In genomic region chr2:127251880-127252527, GRCm38 (mm10) we compare ENCODE assay signal across 11 mouse cellular contexts. TPM values are rescaled to one million over a fixed set of nuclear protein-coding genes. Genes with fewer than 3 reads are reported as not detected.
DNase-seq lines count a peak whose midpoint lies in the region; TF ChIP-seq lines count a peak whose summit lies in the region.
"Had no signal": no experiment of that assay in that cellular context is flagged by ENCODE, and none has a peak within 500 bp of the region (broad histone marks: within the 10 kb centered on the region; RNA-seq: fewer than 3 reads in every experiment).

No protein-coding gene starts in this region.

- H3K36me3 ChIP-seq in kidney, adult 2 months (ENCODE audit: control insufficient read depth, insufficient read depth, low read length), result no peaks in the 10 kb centered on the region

- peak; percentile 49 for DNase-seq in kidney, adult 2 months
- no peak for DNase-seq in kidney, postnatal 4 days
- peak; percentile 34 for DNase-seq in ZHBTc4 (ENCODE audit: low read depth, low spot score)
- DNase-seq in gastrocnemius, postnatal 14 days, result peak; percentile 18
- peak; percentile 31 to 44 for DNase-seq in kidney, postnatal 25 days
- DNase-seq in T-cell, adult 2 months (ENCODE audit: low spot score), result no peak
- DNase-seq in urinary bladder, adult 18-20 months (ENCODE audit: low spot score in 2 of 2), result no peak
- DNase-seq: cerebellum, adult 9-11 months; lung, adult 18-20 months; right cerebral cortex, postnatal 14 days had no signal

- peaks cover 17% of the 10 kb centered on the region for H3K4me1 ChIP-seq in kidney, adult 2 months (ENCODE audit: control insufficient read depth, insufficient read depth, low read length)

- TF ChIP-seq POLR2A in kidney, adult 2 months (IDR thresholded peaks at IDR 0.05; ENCODE audit: low read depth, low read length), result no peak

- H3K4me3 ChIP-seq in kidney, adult 2 months (ENCODE audit: insufficient read depth, low read depth, low read length), result no peak overlapping the region
- H3K4me3 ChIP-seq: neural tube, embryonic 12.5 days had no signal

- intact Hi-C loops in gastrocnemius, postnatal 14 days (cut with DNase I; ENCODE audit: low total_unique reads), result no loop called here

- H3K27me3 ChIP-seq in kidney, adult 2 months (replicated peaks; ENCODE audit: control insufficient read depth, insufficient read depth, low read length), result no peaks in the 10 kb centered on the region
- H3K27me3 ChIP-seq: neural tube, embryonic 12.5 days had no signal

- no peak for TF ChIP-seq CTCF in kidney, adult 2 months (conservative IDR thresholded peaks at IDR 0.05; ENCODE audit: insufficient read depth, insufficient read length, low read depth, low read length)

- WGBS in kidney, adult 2 months, result 18% methylated on average over 3 of the region's 3 CpGs

- H3K27ac ChIP-seq in kidney, adult 2 months (ENCODE audit: insufficient read depth, low read depth, low read length), result peak overlapping the region; percentile 66
- H3K27ac ChIP-seq: neural tube, embryonic 12.5 days had no signal

RNA-seq across cellular contexts. Expression of gene Tmem127, which starts 4.3 kb away (rescaled TPM):
- 90.0 and 105 TPM in 2 replicates for polyA plus RNA-seq in kidney, adult 2 months (2012; rRNA removed)
- total RNA-seq in gastrocnemius, postnatal 14 days (2021), result 10 to 100 TPM; 24.0 to 28.9 TPM

RNA-seq across cellular contexts. Expression of gene Ciao1, which starts 4.4 kb away (rescaled TPM):
- polyA plus RNA-seq in kidney, adult 2 months (2012; rRNA removed), result 101 and 114 TPM in 2 replicates
- 10 to 100 TPM; 44.5 to 47.9 TPM for total RNA-seq in gastrocnemius, postnatal 14 days (2021)

RNA-seq across cellular contexts. Expression of gene Stard7, which starts 18.0 kb away (rescaled TPM):
- 57.2 and 62.2 TPM in 2 replicates for polyA plus RNA-seq in kidney, adult 2 months (2012; rRNA removed)
- 10 to 100 TPM; 86.8 to 98.4 TPM for total RNA-seq in gastrocnemius, postnatal 14 days (2021)

RNA-seq across cellular contexts. Expression of gene Snrnp200, which starts 43.8 kb away (rescaled TPM):
- polyA plus RNA-seq in kidney, adult 2 months (2012; rRNA removed), result 45.9 and 46.8 TPM in 2 replicates
- 10 to 100 TPM; 33.0 to 34.6 TPM for total RNA-seq in gastrocnemius, postnatal 14 days (2021)

RNA-seq across cellular contexts. Expression of gene 1810024B03Rik, which starts 43.9 kb away (rescaled TPM):
- 2.8 TPM in 2 replicates for polyA plus RNA-seq in kidney, adult 2 months (2012; rRNA removed)
- under 1 TPM; 0.66 to 0.72 TPM for total RNA-seq in gastrocnemius, postnatal 14 days (2021)

Comparison
In these comparisons a context has a peak if more than half of its experiments do, and no peak if none do; other contexts are left out.
1. DNase-seq: peak in kidney, adult 2 months (single experiment), ZHBTc4 (single experiment), gastrocnemius, postnatal 14 days (single experiment) and kidney, postnatal 25 days (2 of 2); none in kidney, postnatal 4 days (0 of 2), T-cell, adult 2 months (single experiment) and urinary bladder, adult 18-20 months (0 of 2).